Mouse (Mus musculus) stomach, postnatal 0 days (tissue): ENCODE results near the gene Gm6899.

Source experiments
- CTCF ChIP-seq: IDR thresholded peaks from 2 replicates; pipeline ENCODE4 v1.5.1; 2016; ENCODE audit warnings: antibody characterized with exemption, low read depth, mild to moderate bottlenecking, moderate library complexity
- EP300 ChIP-seq: optimal IDR thresholded peaks from 2 replicates; pipeline ENCODE3; 2016; ENCODE audit warnings: antibody characterized with exemption

DNA sequence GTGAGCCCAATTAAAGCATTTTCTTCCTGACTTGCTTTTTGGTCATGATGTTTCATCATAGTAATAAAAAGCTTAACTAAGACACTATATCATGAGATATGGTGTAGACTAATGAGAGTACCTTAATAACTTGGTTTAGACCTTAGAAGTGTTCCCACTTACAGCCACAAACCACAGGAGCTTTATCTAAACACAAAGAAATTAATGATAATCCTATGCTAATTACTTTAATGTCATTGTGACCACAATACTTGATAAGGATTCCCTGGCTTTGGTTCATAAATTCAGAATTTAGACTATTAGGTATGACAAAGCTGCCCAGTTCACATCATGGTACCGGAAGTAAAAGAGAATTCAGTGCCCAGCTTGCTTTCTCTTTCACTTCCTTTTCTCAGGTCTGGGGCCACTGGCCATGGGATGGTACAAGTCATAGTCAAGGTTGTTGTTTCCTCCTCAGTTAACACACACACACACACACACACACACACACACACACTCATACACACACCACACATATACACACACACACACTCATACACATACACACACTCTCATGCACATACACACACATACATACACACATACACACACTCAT is 11.1 kb downstream of the Gm6899 start:
- TF ChIP-seq CTCF (no peak), EP300 (no peak)
